Mouse (Mus musculus): ENCODE measurements around the gene Mfsd4a. TPM values are rescaled to one million over a fixed set of nuclear protein-coding genes. Genes with fewer than 3 reads are reported as not detected.

The Mfsd4a gene
- polyA plus RNA-seq, 1 experiment from 2014 or later = 7.8 TPM

GRCm38 (mm10) chr1:132030574-132030973 lies 37.3 kb downstream of the Mfsd4a start:
- no peak overlapping the region for H3K9ac ChIP-seq
- H3K27ac ChIP-seq = no peak overlapping the region
- H3K4me2 ChIP-seq = no peak overlapping the region
- H3K27me3 ChIP-seq = no peaks in the 10 kb centered on the region
- WGBS = 62% methylated on average over 2 of the region's 2 CpGs
- no peak for ATAC-seq
- no peaks in the 10 kb centered on the region for H3K4me1 ChIP-seq
- no peak overlapping the region for H3K4me3 ChIP-seq
- H3K36me3 ChIP-seq (ENCODE audit: poor library complexity, severe bottlenecking) = peaks cover 73% of the 10 kb centered on the region
- H3K9me3 ChIP-seq (replicated peaks) = no peaks in the 10 kb centered on the region

GRCm38 (mm10) chr1:132028413-132028812 lies 39.4 kb downstream of the Mfsd4a start:
- Histone ChIP-seq H3K4me2 (no peak overlapping the region), H3K27ac (no peak overlapping the region), H3K36me3 (ENCODE audit: poor library complexity, severe bottlenecking) (peaks cover 77% of the 10 kb centered on the region), H3K27me3 (no peaks in the 10 kb centered on the region), H3K9me3 (replicated peaks) (no peaks in the 10 kb centered on the region), H3K4me3 (no peak overlapping the region), H3K9ac (no peak overlapping the region), H3K4me1 (no peaks in the 10 kb centered on the region)
- ATAC-seq = no peak
- 88% methylated on average over 9 of the region's 9 CpGs for WGBS

- 92% methylated on average over 5 of the region's 5 CpGs for WGBS
- H3K4me3 ChIP-seq = no peak overlapping the region
- no peak overlapping the region for H3K4me2 ChIP-seq
- H3K9me3 ChIP-seq (replicated peaks) = no peaks in the 10 kb centered on the region
- H3K27me3 ChIP-seq = no peaks in the 10 kb centered on the region
- ATAC-seq = no peak
- no peak overlapping the region for H3K9ac ChIP-seq
- H3K4me1 ChIP-seq = no peaks in the 10 kb centered on the region
- H3K27ac ChIP-seq = no peak overlapping the region
- H3K36me3 ChIP-seq (ENCODE audit: poor library complexity, severe bottlenecking) = peaks cover 77% of the 10 kb centered on the region
Observed at GRCm38 (mm10) chr1:132027978-132028377, 39.9 kb downstream of the Mfsd4a start.

- Histone ChIP-seq H3K4me2 (no peak overlapping the region), H3K9me3 (replicated peaks) (no peaks in the 10 kb centered on the region), H3K36me3 (ENCODE audit: poor library complexity, severe bottlenecking) (peaks cover 79% of the 10 kb centered on the region), H3K9ac (no peak overlapping the region), H3K4me3 (no peak overlapping the region), H3K27me3 (no peaks in the 10 kb centered on the region), H3K27ac (no peak overlapping the region), H3K4me1 (no peaks in the 10 kb centered on the region)
- WGBS = 86% methylated on average over 11 of the region's 11 CpGs
- ATAC-seq = no peak
Observed at GRCm38 (mm10) chr1:132026925-132027646, 40.8 kb downstream of the Mfsd4a start.

- H3K4me1 ChIP-seq = no peaks in the 10 kb centered on the region
- ATAC-seq = no peak
- no peak overlapping the region for H3K9ac ChIP-seq
- WGBS = 92% methylated on average over 3 of the region's 3 CpGs
- H3K36me3 ChIP-seq (ENCODE audit: poor library complexity, severe bottlenecking) = peaks cover 86% of the 10 kb centered on the region
- H3K9me3 ChIP-seq (replicated peaks) = no peaks in the 10 kb centered on the region
- H3K27me3 ChIP-seq = no peaks in the 10 kb centered on the region
- H3K4me2 ChIP-seq = no peak overlapping the region
- H3K4me3 ChIP-seq = no peak overlapping the region
- H3K27ac ChIP-seq = no peak overlapping the region
Observed at GRCm38 (mm10) chr1:132022107-132022506, 45.8 kb downstream of the Mfsd4a start.

- peaks cover 83% of the 10 kb centered on the region for H3K36me3 ChIP-seq (ENCODE audit: poor library complexity, severe bottlenecking)
- ATAC-seq = no peak
- WGBS = 93% methylated on average over 7 of the region's 7 CpGs
Observed at GRCm38 (mm10) chr1:132019876-132020275, 48.0 kb downstream of the Mfsd4a start.

GRCm38 (mm10) chr1:132016691-132017090 lies 51.2 kb downstream of the Mfsd4a start:
- Histone ChIP-seq H3K9me3 (replicated peaks) (no peaks in the 10 kb centered on the region), H3K27ac (no peak overlapping the region), H3K4me2 (no peak overlapping the region), H3K4me1 (no peaks in the 10 kb centered on the region), H3K4me3 (no peak overlapping the region), H3K27me3 (no peaks in the 10 kb centered on the region), H3K9ac (no peak overlapping the region), H3K36me3 (ENCODE audit: poor library complexity, severe bottlenecking) (peaks cover 62% of the 10 kb centered on the region)
- ATAC-seq = no peak
- WGBS = 91% methylated on average over 1 of the region's 1 CpGs

More at GRCm38 (mm10) chr1:132019876-132020275, 48.0 kb downstream of the Mfsd4a start:
- Histone ChIP-seq H3K4me1 (no peaks in the 10 kb centered on the region), H3K9ac (no peak overlapping the region), H3K4me3 (no peak overlapping the region), H3K27me3 (no peaks in the 10 kb centered on the region), H3K9me3 (replicated peaks) (no peaks in the 10 kb centered on the region), H3K4me2 (no peak overlapping the region), H3K27ac (no peak overlapping the region)

- Histone ChIP-seq H3K9me3 (replicated peaks) (no peaks in the 10 kb centered on the region), H3K4me2 (no peak overlapping the region), H3K36me3 (ENCODE audit: poor library complexity, severe bottlenecking) (peaks cover 47% of the 10 kb centered on the region), H3K27ac (no peak overlapping the region), H3K4me1 (peaks cover 2% of the 10 kb centered on the region), H3K27me3 (no peaks in the 10 kb centered on the region), H3K9ac (no peak overlapping the region), H3K4me3 (no peak overlapping the region)
- ATAC-seq = no peak
- WGBS = 97% methylated on average over 1 of the region's 1 CpGs
Observed at GRCm38 (mm10) chr1:132014800-132015199, 53.1 kb downstream of the Mfsd4a start.

GRCm38 (mm10) chr1:132012861-132013260 lies 55.0 kb downstream of the Mfsd4a start:
- H3K27me3 ChIP-seq = no peaks in the 10 kb centered on the region
- ATAC-seq = no peak

GRCm38 (mm10) chr1:132011785-132012184 lies 56.1 kb downstream of the Mfsd4a start:
- 89% methylated on average over 2 of the region's 2 CpGs for WGBS
- ATAC-seq = no peak

More at GRCm38 (mm10) chr1:132012861-132013260, 55.0 kb downstream of the Mfsd4a start:
- Histone ChIP-seq H3K9me3 (replicated peaks) (no peaks in the 10 kb centered on the region), H3K4me3 (no peak overlapping the region), H3K27ac (no peak overlapping the region), H3K9ac (no peak overlapping the region), H3K4me1 (peaks cover 18% of the 10 kb centered on the region), H3K4me2 (no peak overlapping the region), H3K36me3 (ENCODE audit: poor library complexity, severe bottlenecking) (peaks cover 29% of the 10 kb centered on the region)
- WGBS = 85% methylated on average over 8 of the region's 8 CpGs

GRCm38 (mm10) chr1:132010632-132011501 lies 57.0 kb downstream of the Mfsd4a start:
- Histone ChIP-seq H3K36me3 (ENCODE audit: poor library complexity, severe bottlenecking) (peaks cover 15% of the 10 kb centered on the region), H3K9me3 (replicated peaks) (no peaks in the 10 kb centered on the region), H3K27ac (no peak overlapping the region), H3K4me3 (no peak overlapping the region), H3K4me2 (no peak overlapping the region), H3K4me1 (peaks cover 23% of the 10 kb centered on the region), H3K27me3 (no peaks in the 10 kb centered on the region), H3K9ac (no peak overlapping the region)
- 94% methylated on average over 17 of the region's 17 CpGs for WGBS
- no peak for ATAC-seq

More at GRCm38 (mm10) chr1:132011785-132012184, 56.1 kb downstream of the Mfsd4a start:
- H3K36me3 ChIP-seq (ENCODE audit: poor library complexity, severe bottlenecking) = peaks cover 18% of the 10 kb centered on the region
- no peak overlapping the region for H3K4me2 ChIP-seq
- no peak overlapping the region for H3K27ac ChIP-seq
- peaks cover 19% of the 10 kb centered on the region for H3K4me1 ChIP-seq
- no peak overlapping the region for H3K9ac ChIP-seq
- H3K27me3 ChIP-seq = no peaks in the 10 kb centered on the region
- H3K9me3 ChIP-seq (replicated peaks) = no peaks in the 10 kb centered on the region
- H3K4me3 ChIP-seq = no peak overlapping the region

GRCm38 (mm10) chr1:132008881-132009644 lies 58.8 kb downstream of the Mfsd4a start:
- Histone ChIP-seq H3K36me3 (ENCODE audit: poor library complexity, severe bottlenecking) (no peaks in the 10 kb centered on the region), H3K9ac (peak overlapping the region; percentile 93), H3K4me2 (peak overlapping the region; percentile 66), H3K27me3 (no peaks in the 10 kb centered on the region), H3K4me1 (peaks cover 23% of the 10 kb centered on the region), H3K9me3 (replicated peaks) (no peaks in the 10 kb centered on the region), H3K4me3 (peak overlapping the region; percentile 79), H3K27ac (no peak overlapping the region)
- 34% methylated on average over 8 of the region's 8 CpGs for WGBS
- no peak for ATAC-seq
